Mouse (Mus musculus) myocyte (in vitro differentiated cells): ENCODE data around the gene Rps5. TPM values are rescaled to one million over a fixed set of nuclear protein-coding genes. Genes with fewer than 3 reads are reported as not detected.
"Not testable (repeated sequence)": the region's sequence is repeated elsewhere in the genome, so short reads cannot be mapped to it uniquely, and the experiment has no call there.

Source experiments
- H3K27me3 ChIP-seq: one replicate; pipeline ENCODE4 v1.6.1; 2011; ENCODE audit not compliant: control insufficient read depth, insufficient read depth, insufficient read length
- H3K36me3 ChIP-seq: one replicate; pipeline ENCODE4 v1.6.1; 2011; ENCODE audit not compliant: control insufficient read depth, insufficient read depth
- H3K4me2 ChIP-seq: one replicate; pipeline ENCODE4 v1.6.1; 2011; ENCODE audit warnings: low read depth, control low read depth
- H3K4me3 ChIP-seq: one replicate; pipeline ENCODE4 v1.5.1; 2011; ENCODE audit warnings: mild to moderate bottlenecking, control low read depth, moderate library complexity
- H3K79me2 ChIP-seq: one replicate; pipeline ENCODE4 v1.6.1; 2011; ENCODE audit not compliant: control insufficient read depth, insufficient read depth
- H3ac ChIP-seq: one replicate; pipeline ENCODE4 v1.6.1; 2011; ENCODE audit not compliant: control insufficient read depth, insufficient read length
- CEBPB ChIP-seq: IDR thresholded peaks from 2 replicates; pipeline ENCODE4 v1.6.1; 2011; ENCODE audit warnings: mild to moderate bottlenecking, moderate library complexity; ENCODE audit not compliant: poor library complexity, insufficient read depth, severe bottlenecking
- E2F4 ChIP-seq: IDR thresholded peaks from one replicate; pipeline ENCODE4 v1.6.1; 2011; ENCODE audit warnings: mild to moderate bottlenecking, control low read depth, moderate library complexity; ENCODE audit not compliant: insufficient read depth
- MAX ChIP-seq: IDR thresholded peaks from one replicate; pipeline ENCODE4 v1.6.1; 2011; ENCODE audit warnings: low read depth, mild to moderate bottlenecking, control low read depth
- MYOD1 ChIP-seq, 3 experiments: IDR thresholded peaks; one replicate each; pipeline ENCODE4 v1.6.1; 2011; ENCODE audit warnings: control low read depth in 2 of 3, low read depth in 2 of 3, mild to moderate bottlenecking in 2 of 3, moderate library complexity in 1 of 3; ENCODE audit not compliant: insufficient read length in 2 of 3, control insufficient read depth in 1 of 3
- MYOG ChIP-seq, 3 experiments: IDR thresholded peaks; one replicate each; pipeline ENCODE4 v1.6.1; 2011; ENCODE audit warnings: control low read depth in 2 of 3, low read depth in 2 of 3, mild to moderate bottlenecking in 2 of 3; ENCODE audit not compliant: insufficient read length in 2 of 3, control insufficient read depth in 1 of 3, insufficient read depth in 1 of 3
- POLR2A ChIP-seq: IDR thresholded peaks from one replicate; pipeline ENCODE4 v1.6.1; 2011; ENCODE audit warnings: low read depth, mild to moderate bottlenecking, control low read depth, moderate library complexity; ENCODE audit not compliant: insufficient read length
- POLR2AphosphoS2 ChIP-seq: IDR thresholded peaks from one replicate; pipeline ENCODE4 v1.6.1; 2011; ENCODE audit warnings: low read depth, control low read depth; ENCODE audit not compliant: insufficient read length
- REST ChIP-seq: IDR thresholded peaks from one replicate; pipeline ENCODE4 v1.6.1; 2011; ENCODE audit warnings: mild to moderate bottlenecking, control low read depth, moderate library complexity; ENCODE audit not compliant: insufficient read depth, insufficient read length
- SRF ChIP-seq: IDR thresholded peaks from one replicate; pipeline ENCODE4 v1.6.1; 2011; ENCODE audit warnings: low read depth; ENCODE audit not compliant: control insufficient read depth, insufficient read length
- TCF12 ChIP-seq: IDR thresholded peaks from one replicate; pipeline ENCODE4 v1.6.1; 2011; ENCODE audit warnings: mild to moderate bottlenecking, control low read depth; ENCODE audit not compliant: poor library complexity, insufficient read depth, severe bottlenecking
- TCF3 ChIP-seq: IDR thresholded peaks from one replicate; pipeline ENCODE4 v1.6.1; 2011; ENCODE audit warnings: low read depth, control low read depth; ENCODE audit not compliant: insufficient read length
- USF1 ChIP-seq: IDR thresholded peaks from one replicate; pipeline ENCODE4 v1.6.1; 2011; ENCODE audit warnings: low read depth, mild to moderate bottlenecking, control low read depth, moderate library complexity
- polyA plus RNA-seq: library from polyadenylated mRNA; unstranded; fragments of >200 nt; fragmentation: generic; extraction: Trizol; gene quantifications from one replicate; pipeline ENCODE4 v1.2.1, GENCODE M21; 2012; ENCODE audit warnings: missing spikeins

Rps5 gene
- polyA plus RNA-seq: 2,432 TPM

DNA sequence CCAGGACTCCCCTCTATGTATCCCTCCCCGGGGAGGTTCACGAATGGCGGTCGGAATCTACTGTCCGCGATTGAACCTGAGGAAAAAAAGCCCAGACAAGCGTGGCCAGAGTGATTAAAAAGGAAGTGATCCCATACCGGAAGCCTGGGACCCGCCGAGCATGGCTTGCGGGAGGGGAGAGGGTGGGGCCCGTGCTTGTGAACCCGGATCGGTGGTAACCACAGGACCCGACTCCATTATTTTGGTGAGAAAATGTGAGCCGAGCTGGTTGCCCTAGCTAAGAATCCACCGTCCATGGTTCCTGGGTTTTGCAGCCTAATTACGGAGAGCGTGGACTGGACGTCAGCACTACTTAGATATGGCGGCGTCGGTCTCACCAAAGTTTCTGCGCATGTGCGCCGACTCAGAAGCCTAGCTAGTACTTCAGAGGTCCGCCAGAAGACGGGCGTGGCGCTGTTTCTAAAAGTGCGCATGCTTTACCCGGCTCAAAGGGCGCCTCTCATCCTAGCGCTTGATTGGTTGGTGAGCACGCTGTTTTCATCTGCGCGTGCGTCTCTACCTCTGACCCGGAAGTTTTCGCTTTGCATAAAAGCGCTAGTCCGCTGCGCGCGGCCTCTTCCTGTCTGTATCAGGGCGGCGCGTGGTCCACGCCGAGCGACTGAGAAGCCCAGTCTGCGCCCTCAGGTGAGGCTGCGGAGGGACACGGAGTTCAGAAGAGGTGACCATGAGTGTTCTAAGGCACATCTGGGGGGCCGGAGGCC is at the start of gene Rps5:
Gene Rps5, plus strand, starts transcription at position 586 of the 761 bp plus-strand sequence.
- Histone ChIP-seq H3K27me3 (no peaks in the 10 kb centered on the region), H3K79me2 (peaks cover 22% of the 10 kb centered on the region), H3ac (peak within 1 kb of the TSS; percentile 53), H3K4me3 (peak within 1 kb of the TSS; percentile 98), H3K4me2 (peak within 1 kb of the TSS; percentile 95), H3K36me3 (peaks cover 32% of the 10 kb centered on the region)
- peak; percentile 79 for TF ChIP-seq POLR2A
- peak; percentile 87 for TF ChIP-seq POLR2AphosphoS2
- TF ChIP-seq E2F4: no peak
- TF ChIP-seq CEBPB: no peak
- TF ChIP-seq SRF: peak; percentile 36

DNA sequence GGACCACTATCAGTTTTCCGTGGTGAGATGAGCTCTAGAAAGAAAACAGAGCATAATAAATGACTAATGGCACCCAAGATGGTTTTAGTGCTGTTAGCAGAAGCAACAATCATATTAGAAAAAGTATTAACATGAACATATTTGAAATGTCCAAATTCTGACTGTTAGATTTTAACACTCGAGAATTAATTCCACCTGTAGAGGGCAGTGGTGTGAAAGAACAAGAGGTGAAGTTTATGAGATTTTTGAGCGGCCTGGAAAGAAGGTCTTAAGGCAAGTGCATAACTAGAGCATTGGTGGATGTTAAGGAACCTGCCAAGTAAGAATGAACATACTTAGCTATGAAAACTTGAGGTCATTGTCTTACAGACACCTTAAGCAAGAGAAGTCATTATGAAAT is 47.8 kb upstream of the Rps5 start:
- Histone ChIP-seq H3K4me3 (no peak overlapping the region), H3K36me3 (no peaks in the 10 kb centered on the region), H3ac (no peak overlapping the region), H3K27me3 (no peaks in the 10 kb centered on the region), H3K79me2 (no peaks in the 10 kb centered on the region), H3K4me2 (no peak overlapping the region)
- TF ChIP-seq REST (no peak), CEBPB (no peak), MYOG (IDR thresholded peaks at IDR 0.05; ENCODE audit: control insufficient read depth in 1 of 3, insufficient read depth in 1 of 3, insufficient read length in 2 of 3, low read depth in 2 of 3) (no peak)

DNA sequence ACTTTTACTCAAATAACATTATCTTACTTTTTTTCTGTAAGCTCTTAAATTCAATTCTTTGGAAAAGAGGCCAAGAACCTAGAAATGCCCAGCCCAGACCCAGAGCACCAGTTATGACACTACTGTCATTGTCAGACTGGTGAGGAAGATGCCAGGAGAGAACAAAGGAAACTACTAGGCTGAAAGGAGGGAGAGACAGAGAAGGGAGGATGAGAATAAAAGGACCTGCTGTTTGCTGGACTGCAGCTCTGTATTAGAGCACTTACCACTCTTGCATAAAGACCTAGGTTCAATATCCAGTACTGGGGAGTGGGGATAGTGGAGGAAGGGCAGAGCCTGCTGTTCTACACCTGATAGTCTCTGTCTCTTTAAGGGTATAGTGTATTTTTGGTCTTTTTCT is 42.1 kb upstream of the Rps5 start:
- H3K36me3 ChIP-seq: peaks cover under 1% of the 10 kb centered on the region
- H3K79me2 ChIP-seq: no peaks in the 10 kb centered on the region
- no peak overlapping the region for H3ac ChIP-seq
- H3K4me2 ChIP-seq: no peak overlapping the region
- TF ChIP-seq MAX: no peak
- TF ChIP-seq REST: no peak
- no peak for TF ChIP-seq USF1
- no peak for TF ChIP-seq MYOD1 (IDR thresholded peaks at IDR 0.05; ENCODE audit: control insufficient read depth in 1 of 3, insufficient read length in 2 of 3, low read depth in 2 of 3)
- no peak for TF ChIP-seq SRF
- no peak for TF ChIP-seq POLR2AphosphoS2
- no peak for TF ChIP-seq POLR2A
- TF ChIP-seq MYOG (IDR thresholded peaks at IDR 0.05; ENCODE audit: control insufficient read depth in 1 of 3, insufficient read depth in 1 of 3, insufficient read length in 2 of 3, low read depth in 2 of 3): no peak
- no peak for TF ChIP-seq TCF3
- TF ChIP-seq TCF12: no peak
- no peak for TF ChIP-seq CEBPB
- TF ChIP-seq E2F4: no peak
- peak overlapping the region; percentile 58 for H3K4me3 ChIP-seq
- H3K27me3 ChIP-seq: no peaks in the 10 kb centered on the region

DNA sequence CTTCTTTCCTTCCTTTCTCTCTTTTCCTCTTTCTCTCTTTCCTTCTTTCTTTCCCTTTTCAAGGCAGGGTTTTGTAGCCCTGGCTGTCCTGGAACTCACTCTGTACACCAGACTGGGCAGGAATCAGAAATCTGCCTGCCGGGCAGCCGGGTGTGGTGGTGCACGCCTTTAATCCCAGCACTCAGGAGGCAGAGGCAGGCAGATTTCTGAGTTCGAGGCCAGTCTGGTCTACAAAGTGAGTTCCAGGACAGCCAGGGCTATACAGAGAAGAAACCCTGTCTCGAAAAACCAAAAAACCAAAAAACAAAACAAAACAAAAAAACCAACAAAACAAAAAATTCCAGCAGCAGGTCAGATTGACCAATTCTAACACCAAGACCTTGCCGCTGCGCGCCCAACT is 41.6 kb upstream of the Rps5 start:
- H3ac ChIP-seq, H3K79me2 ChIP-seq, H3K27me3 ChIP-seq, H3K36me3 ChIP-seq: not testable (repeated sequence)
- H3K4me3 ChIP-seq: peak overlapping the region; percentile 58
- H3K4me2 ChIP-seq: peak overlapping the region; percentile 86

DNA sequence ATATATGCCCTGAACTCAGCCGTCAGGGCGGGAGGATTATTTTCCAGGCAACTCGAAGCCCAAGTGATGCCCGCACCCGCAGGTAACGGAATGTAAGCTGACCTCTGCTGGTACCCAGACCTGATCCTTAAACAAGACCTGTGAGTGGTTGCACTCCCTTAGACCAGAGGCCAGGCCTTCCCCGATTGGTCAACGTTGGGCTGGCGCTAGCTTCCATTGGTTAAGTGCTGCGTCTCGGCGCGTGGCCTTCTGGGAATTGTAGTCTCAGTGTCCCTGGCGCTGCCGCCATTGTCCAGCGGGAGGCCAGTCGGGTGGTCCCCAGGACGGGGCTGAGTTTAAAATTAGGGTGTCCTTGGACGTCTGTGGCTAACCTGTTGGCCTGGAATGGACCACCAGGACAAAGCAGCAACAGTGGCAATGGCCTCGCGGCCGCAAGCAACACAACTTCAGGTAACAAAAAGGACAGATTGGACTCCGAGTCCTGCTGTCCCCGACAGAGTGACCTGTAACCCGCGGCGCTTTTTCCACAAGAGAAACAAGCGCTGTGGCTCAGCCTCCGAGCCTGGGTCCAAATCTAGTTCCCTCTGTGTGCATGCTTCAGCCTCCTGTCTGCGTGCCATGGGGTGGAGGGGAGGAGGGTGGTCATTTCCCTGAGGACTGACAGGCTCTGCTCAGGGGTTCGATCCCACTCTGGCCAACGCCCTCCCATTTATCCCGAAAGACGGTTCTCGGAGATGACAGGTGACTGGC is 41.0 kb upstream of the Rps5 start, which contains the start of gene Zfp128:
Gene Zfp128, plus strand, starts transcription at position 267 of the 750 bp plus-strand sequence.
- Histone ChIP-seq H3K4me2 (peak within 1 kb of the TSS; percentile 86), H3ac (peak within 1 kb of the TSS; percentile 16), H3K79me2 (no peaks in the 10 kb centered on the region), H3K27me3 (no peaks in the 10 kb centered on the region), H3K36me3 (peaks cover 9% of the 10 kb centered on the region), H3K4me3 (peak within 1 kb of the TSS; percentile 58)
- peak; percentile 28 for TF ChIP-seq POLR2A
- no peak for TF ChIP-seq CEBPB
- TF ChIP-seq POLR2AphosphoS2: peak; percentile 32
- no peak for TF ChIP-seq MAX
- no peak for TF ChIP-seq MYOG (IDR thresholded peaks at IDR 0.05; ENCODE audit: control insufficient read depth in 1 of 3, insufficient read depth in 1 of 3, insufficient read length in 2 of 3, low read depth in 2 of 3)
- TF ChIP-seq MYOD1 (IDR thresholded peaks at IDR 0.05; ENCODE audit: control insufficient read depth in 1 of 3, insufficient read length in 2 of 3, low read depth in 2 of 3): no peak
- TF ChIP-seq TCF12: no peak
